Mouse (Mus musculus): ENCODE results near the gene Foxe3.

Gene Foxe3

DNA sequence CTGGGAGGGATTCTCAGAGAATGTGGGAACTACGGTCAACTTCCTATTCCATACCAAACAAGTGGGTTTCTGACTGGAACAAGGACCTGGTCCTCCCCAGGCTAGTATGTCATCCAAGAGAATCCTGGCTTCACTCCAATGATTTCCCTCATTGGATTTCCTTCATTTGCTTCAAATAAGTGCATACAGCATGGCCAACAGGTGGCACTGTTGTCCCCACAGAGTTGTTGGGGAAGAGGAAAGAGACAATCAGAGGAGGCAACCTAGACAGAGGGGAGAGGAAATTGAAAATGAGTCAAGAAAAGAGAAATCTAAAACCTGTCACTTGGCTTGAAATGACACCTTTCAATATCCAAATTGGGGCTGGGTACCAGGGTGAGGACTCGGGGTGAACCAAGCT lies 8.7 kb downstream of the Foxe3 start:
- peak; percentile 79 for DNase-seq (ENCODE audit: low read depth, low spot score)

DNA sequence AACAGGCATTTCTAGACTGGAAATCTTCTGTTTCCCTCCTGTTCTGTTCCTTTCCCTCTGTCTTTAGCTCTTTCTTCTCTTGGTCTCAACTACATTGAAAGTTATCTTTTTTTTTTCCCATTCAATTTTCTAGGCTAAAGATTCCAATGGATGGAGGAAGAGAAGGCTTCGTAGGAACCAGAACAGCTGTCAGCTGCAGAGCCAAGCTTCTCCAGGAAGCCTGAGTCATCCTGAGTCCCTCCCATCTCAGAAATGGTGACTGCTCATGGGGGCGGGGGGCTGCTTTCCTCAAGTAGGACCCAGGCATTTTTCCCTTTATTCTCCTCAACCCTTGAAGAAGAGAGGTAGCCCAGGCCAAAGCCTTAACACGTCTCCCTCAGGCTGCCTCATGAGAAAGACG lies 9.8 kb downstream of the Foxe3 start:
- no peak for DNase-seq (ENCODE audit: low read depth, low spot score)

- peak; percentile 87 for DNase-seq (ENCODE audit: low read depth, low spot score)
Measured at GRCm38 (mm10) chr4:114913594-114913962, 12.2 kb downstream of the Foxe3 start.

GRCm38 (mm10) chr4:114912705-114913593 lies 12.9 kb downstream of the Foxe3 start:
- DNase-seq (ENCODE audit: low read depth, low spot score), result peak; percentile 35

GRCm38 (mm10) chr4:114909602-114910484 lies 16.0 kb downstream of the Foxe3 start:
- DNase-seq (ENCODE audit: low read depth, low spot score), result peak; percentile 89

DNA sequence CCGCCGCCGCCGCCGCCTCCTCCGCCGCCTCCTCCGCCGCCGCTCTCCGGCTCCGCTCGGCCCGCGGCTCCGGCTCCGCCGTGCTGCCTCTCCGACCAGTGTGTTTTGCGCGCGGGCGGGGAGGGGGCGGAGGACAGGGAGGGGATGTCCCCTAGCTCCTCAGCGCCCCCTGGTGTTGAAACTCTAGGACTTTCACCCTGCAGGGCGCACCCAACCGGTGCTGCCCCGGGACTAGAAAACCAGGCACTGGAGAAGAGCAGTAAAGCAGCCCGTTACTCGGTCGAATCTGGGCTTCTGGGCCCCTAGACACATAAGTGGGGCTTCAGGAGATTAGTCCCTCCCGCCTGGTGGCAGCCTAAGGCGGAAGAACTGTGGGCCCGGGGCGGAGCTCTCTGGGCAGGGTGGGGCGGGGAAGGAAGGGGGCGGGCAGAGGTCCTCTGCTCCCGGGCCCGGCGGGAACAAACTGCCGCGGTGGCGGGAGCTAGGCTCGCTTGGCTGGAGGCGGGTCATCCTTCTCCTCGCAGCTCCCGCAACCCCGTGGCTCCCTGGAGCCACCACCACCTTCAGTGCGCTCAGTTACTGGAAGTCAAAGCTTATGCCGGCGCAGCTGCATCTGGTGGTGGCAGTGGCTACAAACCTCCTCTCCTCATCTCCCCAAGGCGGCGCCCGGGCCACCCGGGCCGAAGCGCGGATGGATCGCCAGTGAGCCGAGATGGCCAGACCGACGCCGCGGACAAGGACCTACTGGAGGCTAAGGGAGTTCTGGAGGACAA lies 16.8 kb downstream of the Foxe3 start, which contains the start of gene Foxd2:
Gene Foxd2, minus strand, starts transcription at position 45 of the 773 bp plus-strand sequence.
- DNase-seq (ENCODE audit: low read depth, low spot score), result peak; percentile 96

DNA sequence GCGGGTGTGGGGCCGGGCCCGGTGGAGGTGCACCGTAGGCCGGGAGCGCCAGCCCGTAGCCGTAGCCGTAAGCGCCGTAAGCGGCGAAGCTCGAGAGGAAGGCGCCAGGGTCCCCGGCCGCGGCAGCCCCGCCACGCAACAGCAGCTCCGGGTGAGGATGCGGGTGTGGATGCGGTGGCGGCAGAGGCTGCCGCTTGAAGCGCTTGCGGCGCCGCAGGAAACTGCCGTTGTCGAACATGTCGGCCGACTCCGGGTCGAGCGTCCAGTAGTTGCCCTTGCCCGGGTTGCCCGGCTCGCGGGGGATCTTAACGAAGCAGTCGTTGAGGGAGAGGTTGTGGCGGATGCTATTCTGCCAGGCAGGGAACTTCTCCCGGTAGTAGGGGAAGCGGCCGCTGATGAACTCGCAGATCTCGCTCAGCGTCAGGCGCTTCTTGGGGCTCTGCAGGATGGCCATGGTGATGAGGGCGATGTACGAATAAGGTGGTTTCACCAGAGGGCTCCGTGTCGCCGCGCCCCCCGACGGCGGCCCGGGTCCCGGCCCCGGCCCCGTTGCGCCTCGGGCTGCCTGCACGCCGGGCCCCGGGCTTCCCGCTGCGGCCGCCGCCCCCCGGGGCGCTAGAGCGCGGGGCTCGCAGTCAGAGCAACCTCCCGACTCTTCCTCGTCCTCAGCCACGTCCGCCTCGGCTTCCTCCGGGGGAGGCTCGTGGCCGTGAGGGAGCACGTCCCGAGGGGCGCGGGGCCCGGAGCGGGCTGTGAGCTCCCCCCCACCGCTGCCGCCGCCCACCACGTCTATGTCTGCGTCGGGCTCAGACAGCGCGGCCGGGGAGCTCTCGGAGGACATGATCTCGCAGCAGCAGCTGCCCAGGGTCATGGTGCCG lies 17.6 kb downstream of the Foxe3 start:
- peak; percentile 61 for DNase-seq (ENCODE audit: low read depth, low spot score)

GRCm38 (mm10) chr4:114907056-114907917 lies 18.5 kb downstream of the Foxe3 start:
- DNase-seq (ENCODE audit: low read depth, low spot score), result peak; percentile 48

DNA sequence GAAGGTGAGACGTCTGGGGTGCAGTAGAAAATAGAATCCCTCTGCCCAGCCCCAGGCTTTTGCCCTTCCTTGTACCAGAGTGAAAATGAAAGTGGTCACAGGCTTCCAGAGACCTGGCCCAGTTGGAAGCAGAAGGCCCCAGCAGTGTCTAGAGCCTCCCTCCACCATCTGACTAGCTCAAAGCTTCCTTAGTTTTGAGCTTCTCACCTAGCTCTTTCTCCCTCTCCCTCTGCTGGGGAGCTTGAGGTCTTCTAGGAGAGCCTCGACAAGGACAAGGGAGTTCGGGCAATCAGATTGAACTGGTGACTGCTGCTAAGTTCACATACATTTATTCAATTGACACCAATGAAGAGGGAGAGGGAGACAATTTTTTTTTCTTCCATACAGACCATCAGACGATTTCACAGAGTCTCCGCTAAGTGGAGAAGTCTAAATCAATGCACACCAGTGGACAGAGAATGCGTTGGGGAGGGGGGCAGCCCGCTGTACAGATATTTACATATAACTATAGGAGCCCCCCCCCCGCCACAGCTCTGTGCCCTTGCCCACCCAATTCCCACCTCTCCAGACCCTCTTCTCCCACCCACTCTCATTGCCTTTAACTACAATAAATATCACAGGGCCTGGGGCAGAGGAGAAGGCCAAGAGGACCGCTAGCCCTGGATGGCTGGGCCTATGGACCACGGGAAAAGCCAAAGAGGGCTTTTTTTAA lies 19.7 kb downstream of the Foxe3 start:
- peak; percentile 31 for DNase-seq (ENCODE audit: low read depth, low spot score)

DNA sequence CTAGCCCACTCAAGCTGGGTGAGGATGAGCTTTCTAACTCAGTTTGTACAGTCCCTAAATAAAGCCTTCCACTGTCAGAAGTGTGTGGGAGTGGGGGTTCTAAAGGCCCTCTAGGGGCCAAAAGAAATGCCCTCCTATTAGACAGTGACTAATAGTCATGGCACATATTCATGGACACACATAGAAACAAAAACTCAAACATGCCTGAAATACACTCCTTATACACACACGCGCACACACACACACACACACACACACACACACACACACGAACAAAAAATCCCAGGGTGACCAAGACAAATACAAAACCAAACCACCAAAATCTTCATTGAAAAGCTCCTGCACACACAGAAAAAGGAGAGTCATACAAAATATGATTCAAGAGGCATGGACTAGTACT lies 20.3 kb downstream of the Foxe3 start:
- no peak for DNase-seq (ENCODE audit: low read depth, low spot score)

DNA sequence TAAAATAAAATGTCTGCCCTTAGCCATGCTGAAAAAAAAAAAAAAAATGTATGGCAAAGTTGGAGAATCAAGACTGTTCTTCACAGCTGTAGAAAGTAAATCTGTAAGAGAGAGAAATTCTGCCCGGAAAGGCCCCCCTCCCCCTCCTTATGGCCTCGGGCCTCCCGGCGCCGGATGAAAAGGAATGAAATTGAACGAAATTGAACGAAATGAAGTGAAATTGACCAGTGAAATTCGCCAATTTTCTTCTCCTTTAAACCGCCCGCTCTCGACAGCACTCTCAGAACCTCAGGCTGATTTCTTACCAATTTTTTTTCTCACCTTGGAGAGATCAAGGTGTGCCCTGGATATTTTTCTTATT lies 22.4 kb downstream of the Foxe3 start:
- DNase-seq (ENCODE audit: low read depth, low spot score), result no peak

DNA sequence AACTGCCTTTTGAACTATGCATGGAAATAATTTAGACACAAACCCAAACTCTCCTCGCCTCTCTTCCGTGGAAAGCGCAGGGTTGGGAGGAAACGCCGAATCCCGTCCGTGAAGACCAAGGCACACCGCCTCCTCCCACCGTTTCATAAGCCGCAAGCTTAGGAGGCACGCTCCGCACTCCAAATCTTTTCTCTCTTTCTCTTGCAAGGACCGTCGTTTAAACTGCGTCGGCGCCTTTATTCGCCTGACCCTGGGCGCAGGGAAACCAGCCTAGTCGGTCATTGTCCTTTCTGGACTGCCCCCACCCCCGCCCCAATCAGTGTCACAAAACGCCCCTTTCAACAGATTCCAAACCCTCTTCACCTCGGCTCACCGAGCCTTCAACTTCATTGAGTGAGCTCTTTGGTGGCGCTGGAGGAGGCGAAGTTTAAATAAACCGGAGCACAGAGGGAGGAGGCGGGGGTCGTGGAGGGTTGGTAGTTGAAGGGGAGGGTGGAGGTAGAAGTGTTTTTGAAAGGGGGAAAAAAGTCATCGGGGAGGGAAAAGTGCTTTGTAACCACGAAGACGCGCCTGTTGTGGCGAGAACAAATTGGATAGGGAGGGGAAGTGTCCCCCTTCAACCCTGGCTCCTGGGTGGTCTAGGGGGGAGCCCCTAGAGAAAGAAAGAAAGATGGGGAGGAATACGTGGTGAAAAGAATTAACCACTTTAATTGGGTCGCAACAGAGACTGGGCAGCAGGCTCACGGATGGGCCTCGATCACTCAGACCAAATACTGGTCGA lies 23.0 kb downstream of the Foxe3 start:
- peak; percentile 62 for DNase-seq (ENCODE audit: low read depth, low spot score)

DNA sequence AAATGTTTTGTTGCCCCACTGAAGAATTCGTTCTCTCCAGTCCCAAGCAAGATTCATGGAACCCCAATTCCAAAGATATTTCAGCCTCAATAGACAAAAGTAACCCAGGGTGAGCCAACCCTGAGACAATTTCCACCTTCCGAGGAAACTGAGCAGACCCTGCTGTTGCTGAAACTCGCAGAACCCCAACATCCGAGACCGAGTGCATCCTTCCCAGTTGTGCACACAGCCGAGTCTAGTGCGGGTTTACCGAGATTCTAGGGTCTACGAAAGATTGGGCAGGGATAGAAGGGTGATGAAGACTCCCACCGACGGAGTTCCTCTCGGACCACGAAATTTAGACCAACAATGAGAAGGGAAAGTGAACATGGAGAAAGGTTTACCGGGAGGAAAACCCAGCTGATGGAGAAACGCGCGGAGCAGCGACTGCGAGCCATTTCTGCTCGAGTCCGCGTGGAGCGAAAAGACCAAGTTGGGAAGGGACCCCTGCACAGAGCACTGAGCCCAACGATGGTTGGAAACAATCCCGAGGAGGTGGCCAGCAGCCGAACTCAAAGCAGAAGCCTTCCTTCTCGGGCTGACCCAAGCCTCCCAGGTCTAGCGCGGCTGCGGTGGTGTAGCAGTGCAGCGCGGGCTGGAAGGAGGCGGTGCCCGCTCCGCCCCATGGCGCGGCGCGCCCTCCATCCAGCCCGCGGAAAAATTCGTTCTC lies 24.0 kb downstream of the Foxe3 start:
- peak; percentile 63 for DNase-seq (ENCODE audit: low read depth, low spot score)

DNA sequence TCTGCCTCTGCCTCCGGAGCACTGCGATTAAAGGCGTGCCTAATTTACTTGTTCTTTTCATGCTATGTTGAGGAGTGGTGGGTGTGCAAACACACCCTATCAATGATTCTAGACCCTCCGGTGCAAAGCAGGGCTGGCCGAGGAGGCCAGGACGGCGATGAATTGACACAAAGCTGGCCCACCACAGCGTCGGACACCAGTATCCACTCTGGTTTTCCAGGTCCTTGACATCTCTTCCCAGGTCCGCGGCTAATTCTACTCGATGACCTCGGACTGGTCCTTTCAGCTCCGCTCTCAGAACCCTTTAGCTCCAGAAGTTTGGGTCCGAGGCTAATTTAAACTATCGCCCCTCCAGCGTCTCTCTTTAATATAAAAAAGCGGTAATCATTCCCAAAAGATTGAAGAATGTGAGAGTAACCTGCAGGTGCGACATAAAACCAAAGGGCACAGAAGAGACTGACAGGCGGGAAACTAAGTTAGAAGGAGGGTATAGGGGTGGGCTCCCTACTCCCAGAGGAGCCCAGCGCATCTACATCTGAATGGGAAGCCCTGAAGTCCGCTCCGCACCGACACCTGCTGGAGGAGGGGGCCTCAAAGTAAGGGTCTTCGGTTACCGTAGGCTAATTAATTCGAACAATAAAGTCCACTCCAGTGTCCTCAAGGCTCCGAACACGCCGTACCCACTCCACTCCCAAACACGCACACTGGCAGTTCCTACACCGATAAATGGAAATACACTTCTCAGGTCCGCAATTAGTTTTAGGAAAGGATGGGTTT lies 24.8 kb downstream of the Foxe3 start:
- peak; percentile 31 for DNase-seq (ENCODE audit: low read depth, low spot score)

GRCm38 (mm10) chr4:114899885-114900284 lies 25.9 kb downstream of the Foxe3 start:
- no peak for DNase-seq (ENCODE audit: low read depth, low spot score)

- peak; percentile 31 for DNase-seq (ENCODE audit: low read depth, low spot score)
Measured at GRCm38 (mm10) chr4:114897853-114898252, 28.0 kb downstream of the Foxe3 start.

DNA sequence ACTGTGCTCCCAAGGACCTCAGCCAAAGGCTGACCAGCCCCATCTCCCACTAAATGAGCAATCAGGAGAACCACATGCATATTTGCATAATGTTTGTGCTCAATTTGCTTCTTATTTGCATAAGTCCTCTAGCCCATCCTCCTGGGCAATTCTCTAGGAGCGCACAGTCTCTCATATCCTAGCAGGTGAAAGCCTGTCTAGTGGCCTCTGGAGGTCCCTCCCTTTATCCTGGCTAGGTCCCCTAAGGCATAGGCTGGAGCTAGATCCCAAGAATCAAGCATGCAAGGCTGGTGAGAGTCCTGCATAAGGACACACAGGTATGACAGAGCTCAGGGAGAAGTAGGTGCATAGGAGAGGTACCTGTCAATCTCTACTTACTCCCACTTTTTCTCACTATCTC lies 43.6 kb downstream of the Foxe3 start:
- DNase-seq (ENCODE audit: low read depth, low spot score), result no peak

All from ZHBTc4 (cell line).